Comparison of ENCODE assay signal across 9 mouse cellular contexts in genomic region chr7:97416906-97417777, GRCm38 (mm10). TPM values are rescaled to one million over a fixed set of nuclear protein-coding genes. Genes with fewer than 3 reads are reported as not detected.
A peak's percentile ranks its signal among the peaks of the same experiment; 100 is the strongest.
DNase-seq lines count a peak whose midpoint lies in the region; TF ChIP-seq lines count a peak whose summit lies in the region.
"Had no signal": no experiment of that assay in that cellular context is flagged by ENCODE, and none has a peak within 500 bp of the region (broad histone marks: within the 10 kb centered on the region; RNA-seq: fewer than 3 reads in every experiment).

Thrsp (minus strand) TSS chr7:97417730.

- peak within 1 kb of the TSS; percentile 62 for H3K9ac ChIP-seq in heart, adult 2 months (ENCODE audit: low read depth, low read length)

- 28% methylated on average over 25 of the region's 25 CpGs for WGBS in heart, adult 2 months

- intact Hi-C loops in heart, adult 2 months (cut with DNase I), result loop anchor here (5.0 kb wide), 1 partner anchor 340 kb away; no protein-coding TSS in a partner anchor

- H3K4me3 ChIP-seq in heart, adult 2 months, result peak within 1 kb of the TSS; percentile 61

- peaks cover 2% of the 10 kb centered on the region; the same call in 1 of the 2 replicates for H3K79me2 ChIP-seq in heart, adult 2 months (replicated peaks; ENCODE audit: control insufficient read depth, insufficient read depth, low read length)

- peak; percentile 78 for TF ChIP-seq EP300 in heart, adult 2 months (IDR thresholded peaks at IDR 0.05; ENCODE audit: insufficient read depth, low read depth, low read length)

- H3K27ac ChIP-seq in heart, adult 2 months, result peak within 1 kb of the TSS; percentile 82
- H3K27ac ChIP-seq: macrophage had no signal

- H3K27me3 ChIP-seq in heart, adult 2 months (ENCODE audit: control insufficient read depth, insufficient read depth, low read length), result no peaks in the 10 kb centered on the region

- peaks cover 6% of the 10 kb centered on the region for H3K36me3 ChIP-seq in heart, adult 2 months (ENCODE audit: control insufficient read depth, insufficient read depth, low read length)

- DNase-seq in urinary bladder, postnatal 14 days (ENCODE audit: low spot score), result peak; percentile 26
- DNase-seq in urinary bladder, postnatal 10 days (ENCODE audit: low spot score), result no peak
- DNase-seq in cerebellum, adult 9-10 months, result peak; percentile 98
- peak; percentile 77 to 85 for DNase-seq in heart, adult 2 months
- DNase-seq in kidney, postnatal 4 days, result peak; percentile 51 to 70
- DNase-seq in lung, postnatal 25 days (ENCODE audit: low spot score), result peak; percentile 50
- DNase-seq in embryo, embryonic 11 days, result no peak
- no peak for DNase-seq in testis, postnatal 14 days (ENCODE audit: low spot score)

- peaks cover 23% of the 10 kb centered on the region for H3K4me1 ChIP-seq in heart, adult 2 months (ENCODE audit: control insufficient read depth, insufficient read depth, low read length)

- TF ChIP-seq POLR2A in heart, adult 2 months (IDR thresholded peaks at IDR 0.05; ENCODE audit: insufficient read depth, low read depth, low read length), result peak; percentile 96

- TF ChIP-seq CTCF in heart, adult 2 months (IDR thresholded peaks at IDR 0.05), result no peak

RNA-seq across cellular contexts. Expression of gene Thrsp, which starts in this region (rescaled TPM):
- 10 to 100 TPM; 68.6 to 77.2 TPM for total RNA-seq in heart, adult 2 months (2021)
- 118 and 171 TPM in 2 replicates for polyA plus RNA-seq in heart, adult 2 months (2012; rRNA removed)
- polyA plus RNA-seq: macrophage had no signal

Comparison
In these comparisons a context has a peak if more than half of its experiments do, and no peak if none do; other contexts are left out.
1. DNase-seq: peak in urinary bladder, postnatal 14 days (single experiment), cerebellum, adult 9-10 months (single experiment), heart, adult 2 months (2 of 2), kidney, postnatal 4 days (2 of 2) and lung, postnatal 25 days (single experiment); none in urinary bladder, postnatal 10 days (single experiment), embryo, embryonic 11 days (single experiment) and testis, postnatal 14 days (single experiment).